Mouse (Mus musculus) layer of hippocampus, postnatal 36 days (tissue): ENCODE measurements around the gene Bco1. TPM values are rescaled to one million over a fixed set of nuclear protein-coding genes. Genes with fewer than 3 reads are reported as not detected.

ENCODE experiments used
- DNase-seq, 2 experiments: peaks; one replicate each; pipeline ENCODE4 v3.0.0; 2022
- total RNA-seq, 2 experiments: library from RNA; stranded (reverse); gene quantifications; 2 replicates each; pipeline ENCODE4 v1.2.3; 2021

Bco1 gene
- total RNA-seq, 2 experiments from 2014 or later: 0.20 TPM; not detected in 1

- DNase-seq: no peak
These were observed 1.6 kb upstream of the Bco1 start for GRCm38 (mm10) chr8:117094053-117094452.

- DNase-seq: no peak
These were observed 1.5 kb downstream of the Bco1 start for GRCm38 (mm10) chr8:117097051-117097563.

- DNase-seq: peak in 1 of 2 experiments; percentile 25
These were observed 2.0 kb downstream of the Bco1 start for GRCm38 (mm10) chr8:117097564-117098191.

- peak; percentile 61 to 70 for DNase-seq
These were observed 11.9 kb downstream of the Bco1 start for GRCm38 (mm10) chr8:117107533-117107932.

GRCm38 (mm10) chr8:117109018-117109711 lies 13.5 kb downstream of the Bco1 start:
- DNase-seq: no peak

- no peak for DNase-seq
These were observed 14.2 kb downstream of the Bco1 start for GRCm38 (mm10) chr8:117109801-117110390.

- no peak for DNase-seq
These were observed 16.0 kb downstream of the Bco1 start for GRCm38 (mm10) chr8:117111641-117112040.

GRCm38 (mm10) chr8:117112261-117112660 lies 16.6 kb downstream of the Bco1 start:
- DNase-seq: no peak

- DNase-seq: no peak
These were observed 19.4 kb downstream of the Bco1 start for GRCm38 (mm10) chr8:117115094-117115493.

- DNase-seq: no peak
These were observed 20.2 kb downstream of the Bco1 start for GRCm38 (mm10) chr8:117115676-117116446.

- no peak for DNase-seq
These were observed 20.9 kb downstream of the Bco1 start for GRCm38 (mm10) chr8:117116534-117116933.

- DNase-seq: no peak
These were observed 22.8 kb downstream of the Bco1 start for GRCm38 (mm10) chr8:117118409-117118808.

GRCm38 (mm10) chr8:117121277-117121676 lies 25.6 kb downstream of the Bco1 start:
- no peak for DNase-seq

GRCm38 (mm10) chr8:117123850-117124633 lies 28.4 kb downstream of the Bco1 start:
- no peak for DNase-seq

GRCm38 (mm10) chr8:117125854-117126253 lies 30.2 kb downstream of the Bco1 start:
- no peak for DNase-seq

- DNase-seq: no peak
These were observed 30.8 kb downstream of the Bco1 start for GRCm38 (mm10) chr8:117126411-117126810.

- DNase-seq: no peak
These were observed 31.4 kb downstream of the Bco1 start for GRCm38 (mm10) chr8:117127063-117127462.

- no peak for DNase-seq
These were observed 38.0 kb downstream of the Bco1 start for GRCm38 (mm10) chr8:117133702-117134101.

- DNase-seq: no peak
These were observed 40.7 kb downstream of the Bco1 start for GRCm38 (mm10) chr8:117136351-117136750.

GRCm38 (mm10) chr8:117136763-117137162 lies 41.1 kb downstream of the Bco1 start:
- DNase-seq: no peak

GRCm38 (mm10) chr8:117137357-117137756 lies 41.7 kb downstream of the Bco1 start:
- no peak for DNase-seq

GRCm38 (mm10) chr8:117148520-117148919 lies 52.9 kb downstream of the Bco1 start:
- no peak for DNase-seq
